Mouse (Mus musculus) heart, embryonic 13.5 days (tissue): ENCODE measurements around the gene Foxn1. TPM values are rescaled to one million over a fixed set of nuclear protein-coding genes. Genes with fewer than 3 reads are reported as not detected.

ENCODE experiments used
- ATAC-seq: fragments of 200-750 bp; cut with Nextera tagmentation; 2 replicates; pipeline ENCODE4 v1.8.0; 2017; ENCODE audit warnings: moderate TSS enrichment; ENCODE audit not compliant: insufficient number of reproducible peaks, low FRiP score, low TSS enrichment; ENCODE audit errors: extremely low read depth
- H3K27ac ChIP-seq: fragments of 300-500 bp; sonication (generic); replicated peaks from 2 replicates; pipeline ENCODE4 v1.5.1; 2015; ENCODE audit warnings: moderate library complexity, mild to moderate bottlenecking, inconsistent platforms
- H3K27me3 ChIP-seq: fragments of 300-500 bp; sonication (generic); replicated peaks from 2 replicates; pipeline ENCODE4 v1.6.1; 2015; ENCODE audit warnings: mild to moderate bottlenecking, inconsistent platforms
- H3K36me3 ChIP-seq: fragments of 300-500 bp; sonication (generic); 2 replicates; pipeline ENCODE4 v1.6.1; 2015; ENCODE audit warnings: mild to moderate bottlenecking, inconsistent platforms
- H3K4me1 ChIP-seq: fragments of 300-500 bp; sonication (generic); 2 replicates; pipeline ENCODE4 v1.6.1; 2015; ENCODE audit warnings: inconsistent platforms
- H3K4me2 ChIP-seq: fragments of 300-500 bp; sonication (generic); 2 replicates; pipeline ENCODE4 v1.6.1; 2015; ENCODE audit warnings: inconsistent platforms, mild to moderate bottlenecking, moderate library complexity
- H3K4me3 ChIP-seq: fragments of 300-500 bp; sonication (generic); 2 replicates; pipeline ENCODE4 v1.5.1; 2015; ENCODE audit warnings: moderate library complexity, mild to moderate bottlenecking, inconsistent platforms
- H3K9ac ChIP-seq: fragments of 300-500 bp; sonication (generic); 2 replicates; pipeline ENCODE4 v1.6.1; 2015; ENCODE audit warnings: inconsistent platforms, mild to moderate bottlenecking, moderate library complexity
- H3K9me3 ChIP-seq: fragments of 300-500 bp; sonication (generic); 2 replicates; pipeline ENCODE4 v1.6.1; 2016; ENCODE audit warnings: inconsistent platforms
- WGBS: fragments of 180-500 bp; shearing (Covaris S2); methylation state at CpG from one replicate; pipeline ENCODE4 v1.1.7; 2015; ENCODE audit warnings: mixed read lengths; 5-methylcytosine and 5-hydroxymethylcytosine counted together
- polyA plus RNA-seq: library from polyadenylated mRNA; unstranded; fragments of >200 nt; fragmentation: Nextera tagmentation; extraction: Ambion mirVana; gene quantifications from 2 replicates; pipeline ENCODE4 v1.2.1, GENCODE M21; 2015

The Foxn1 gene
- polyA plus RNA-seq, 1 experiment from 2014 or later, result 0.44 TPM

DNA sequence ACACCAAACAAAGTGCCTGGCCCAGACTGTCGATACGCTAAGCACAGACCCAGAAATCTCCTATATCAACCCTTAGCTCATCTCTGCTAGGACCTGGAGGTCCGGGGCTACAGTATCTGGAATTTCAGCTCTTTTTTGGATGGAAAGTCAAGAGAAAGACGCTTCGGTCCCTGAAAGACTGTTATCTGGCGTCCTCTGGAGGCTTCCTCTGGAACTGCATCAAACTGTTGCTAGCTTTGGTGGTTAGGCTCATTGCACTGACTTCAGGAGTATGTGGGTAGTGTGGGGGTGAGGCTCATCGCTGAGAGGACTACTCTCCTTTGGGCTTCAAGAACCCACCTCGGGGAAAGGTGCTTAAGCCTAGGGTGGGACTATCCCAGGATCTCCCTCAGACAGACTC, 13.3 kb upstream of the Foxn1 start:
- H3K9ac ChIP-seq, result no peak overlapping the region
- no peaks in the 10 kb centered on the region for H3K36me3 ChIP-seq
- H3K27me3 ChIP-seq, result peaks cover 55% of the 10 kb centered on the region
- no peaks in the 10 kb centered on the region for H3K9me3 ChIP-seq
- 15% methylated on average over 8 of the region's 8 CpGs for WGBS
- H3K27ac ChIP-seq, result no peak overlapping the region
- no peak for ATAC-seq
- H3K4me1 ChIP-seq, result no peaks in the 10 kb centered on the region
- no peak overlapping the region for H3K4me3 ChIP-seq
- H3K4me2 ChIP-seq, result no peak overlapping the region

DNA sequence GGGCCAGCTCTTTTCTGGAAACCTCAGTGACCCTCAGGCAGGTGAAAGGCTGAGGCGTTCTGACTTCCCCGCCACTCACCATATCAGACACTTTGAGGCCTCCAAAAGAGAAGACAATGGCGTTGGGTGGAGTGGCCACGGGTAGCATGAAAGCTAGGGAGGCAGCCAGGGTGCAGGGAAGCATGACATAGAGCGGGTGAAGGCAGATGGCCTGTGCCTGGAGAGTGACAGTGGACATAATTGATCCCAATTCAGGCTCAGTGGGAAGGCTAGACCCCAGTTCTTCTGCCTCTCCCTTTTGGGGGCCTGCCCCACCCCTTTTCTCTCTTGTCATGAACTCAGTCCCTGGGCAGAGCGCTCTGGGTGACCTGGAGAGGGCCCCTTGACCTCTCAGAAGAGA, 11.9 kb upstream of the Foxn1 start:
- H3K4me3 ChIP-seq, result no peak overlapping the region
- H3K4me2 ChIP-seq, result no peak overlapping the region
- ATAC-seq, result no peak
- H3K9me3 ChIP-seq, result no peaks in the 10 kb centered on the region
- WGBS, result 72% methylated on average over 6 of the region's 6 CpGs
- no peaks in the 10 kb centered on the region for H3K4me1 ChIP-seq
- H3K9ac ChIP-seq, result no peak overlapping the region
- peaks cover 51% of the 10 kb centered on the region for H3K27me3 ChIP-seq
- H3K36me3 ChIP-seq, result no peaks in the 10 kb centered on the region
- no peak overlapping the region for H3K27ac ChIP-seq

DNA sequence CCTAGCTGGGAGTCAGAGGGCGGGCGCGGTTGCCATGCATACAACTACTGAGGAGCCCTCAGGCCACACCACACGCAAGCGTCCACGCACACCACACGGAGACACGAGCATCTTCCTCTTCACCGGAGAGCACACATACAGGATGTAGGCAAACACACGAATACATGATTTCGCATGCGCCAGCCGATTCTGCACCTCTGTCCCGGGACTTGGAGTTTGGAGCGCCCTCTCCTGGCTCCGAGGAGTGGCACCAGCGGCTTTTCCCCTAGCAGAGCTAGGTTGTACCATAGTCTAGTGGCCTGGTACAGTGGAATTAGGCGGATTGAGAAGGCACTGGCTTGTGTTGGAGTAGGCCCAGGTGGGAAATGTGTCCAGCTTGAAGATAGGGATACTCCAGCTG, 11.0 kb upstream of the Foxn1 start:
- WGBS, result 12% methylated on average over 18 of the region's 18 CpGs
- no peaks in the 10 kb centered on the region for H3K9me3 ChIP-seq
- H3K4me2 ChIP-seq, result peak overlapping the region; percentile 58
- H3K4me1 ChIP-seq, result no peaks in the 10 kb centered on the region
- no peak overlapping the region for H3K27ac ChIP-seq
- H3K4me3 ChIP-seq, result peak overlapping the region; percentile 26
- H3K9ac ChIP-seq, result peak overlapping the region; percentile 68; the same call in 1 of the 2 replicates
- ATAC-seq, result no peak
- H3K27me3 ChIP-seq, result peaks cover 45% of the 10 kb centered on the region
- H3K36me3 ChIP-seq, result no peaks in the 10 kb centered on the region

DNA sequence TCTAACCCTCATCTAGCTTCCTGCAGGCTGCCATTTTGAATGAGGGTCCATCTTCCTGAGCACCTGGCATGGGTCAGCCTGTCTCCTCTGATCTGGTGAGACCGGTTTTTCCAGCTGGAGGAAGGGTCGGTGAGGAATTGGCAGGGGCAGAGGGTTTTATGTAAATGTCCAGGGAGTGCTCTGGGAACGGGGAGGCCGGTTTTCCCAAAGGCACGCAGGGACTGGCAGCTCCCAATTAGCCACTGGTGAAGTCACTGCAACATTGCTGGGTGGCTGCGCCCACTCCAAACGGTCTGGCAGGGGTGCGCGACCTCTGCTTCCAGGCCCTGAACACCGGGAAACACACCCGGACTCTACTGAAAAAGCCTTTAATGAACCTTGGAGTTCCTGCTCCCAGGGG, 10.6 kb upstream of the Foxn1 start:
- ATAC-seq, result no peak
- peaks cover 40% of the 10 kb centered on the region for H3K27me3 ChIP-seq
- H3K27ac ChIP-seq, result no peak overlapping the region
- WGBS, result 46% methylated on average over 11 of the region's 11 CpGs
- no peaks in the 10 kb centered on the region for H3K9me3 ChIP-seq
- H3K4me1 ChIP-seq, result no peaks in the 10 kb centered on the region
- H3K36me3 ChIP-seq, result no peaks in the 10 kb centered on the region
- peak overlapping the region; percentile 58 for H3K4me2 ChIP-seq
- peak overlapping the region; percentile 68; the same call in 1 of the 2 replicates for H3K9ac ChIP-seq
- H3K4me3 ChIP-seq, result peak overlapping the region; percentile 26

DNA sequence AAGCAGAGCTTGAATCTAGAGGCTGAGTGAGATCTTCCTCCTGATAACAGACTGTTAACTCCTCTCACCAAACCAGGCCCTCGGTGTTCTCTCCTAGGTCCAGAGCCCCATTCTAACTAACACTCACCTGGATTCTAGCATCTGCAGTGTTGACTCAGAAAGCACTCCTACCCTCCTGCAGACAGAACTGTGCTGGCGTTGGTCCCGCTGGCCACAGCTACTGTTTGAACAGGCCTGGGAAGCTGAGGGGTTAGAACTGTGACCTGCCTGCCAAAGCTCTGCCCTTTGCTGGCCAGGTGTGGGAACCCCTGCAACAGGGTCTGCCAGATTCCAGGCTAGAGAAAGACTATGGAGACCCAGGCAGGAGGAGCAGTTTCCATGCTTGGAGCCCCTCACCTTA, 6.4 kb upstream of the Foxn1 start:
- ATAC-seq, result no peak
- 67% methylated on average over 3 of the region's 3 CpGs for WGBS
- Histone ChIP-seq H3K27ac (no peak overlapping the region), H3K4me1 (no peaks in the 10 kb centered on the region), H3K36me3 (no peaks in the 10 kb centered on the region), H3K9me3 (no peaks in the 10 kb centered on the region), H3K4me3 (no peak overlapping the region), H3K9ac (no peak overlapping the region), H3K27me3 (peaks cover 4% of the 10 kb centered on the region; the same call in 1 of the 2 replicates), H3K4me2 (no peak overlapping the region)

DNA sequence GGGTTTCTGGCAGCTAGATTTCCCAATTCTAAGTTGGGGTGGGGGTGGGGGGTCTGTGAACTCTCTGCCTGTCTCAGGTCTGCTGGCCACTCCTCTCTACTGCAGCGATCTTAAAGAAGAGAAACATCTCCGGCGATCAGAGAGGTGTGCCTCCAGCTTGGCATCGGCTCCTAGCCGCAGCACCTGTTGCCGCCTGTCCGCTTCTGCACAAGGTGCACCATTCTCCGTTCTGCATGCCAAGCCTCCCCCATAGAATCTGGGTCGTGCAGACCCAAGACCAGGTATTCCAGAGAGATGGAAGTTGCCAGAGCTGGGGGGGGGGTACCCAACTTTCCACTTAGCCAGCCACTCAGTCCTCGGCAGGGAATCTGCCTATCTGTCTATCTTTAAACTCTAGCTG, 582 bp downstream of the Foxn1 start:
- H3K27ac ChIP-seq, result no peak overlapping the region
- H3K4me2 ChIP-seq, result no peak overlapping the region
- H3K36me3 ChIP-seq, result no peaks in the 10 kb centered on the region
- H3K4me3 ChIP-seq, result no peak overlapping the region
- peaks cover 55% of the 10 kb centered on the region for H3K27me3 ChIP-seq
- H3K4me1 ChIP-seq, result no peaks in the 10 kb centered on the region
- 79% methylated on average over 10 of the region's 10 CpGs for WGBS
- H3K9ac ChIP-seq, result no peak overlapping the region
- no peak for ATAC-seq
- H3K9me3 ChIP-seq, result no peaks in the 10 kb centered on the region

DNA sequence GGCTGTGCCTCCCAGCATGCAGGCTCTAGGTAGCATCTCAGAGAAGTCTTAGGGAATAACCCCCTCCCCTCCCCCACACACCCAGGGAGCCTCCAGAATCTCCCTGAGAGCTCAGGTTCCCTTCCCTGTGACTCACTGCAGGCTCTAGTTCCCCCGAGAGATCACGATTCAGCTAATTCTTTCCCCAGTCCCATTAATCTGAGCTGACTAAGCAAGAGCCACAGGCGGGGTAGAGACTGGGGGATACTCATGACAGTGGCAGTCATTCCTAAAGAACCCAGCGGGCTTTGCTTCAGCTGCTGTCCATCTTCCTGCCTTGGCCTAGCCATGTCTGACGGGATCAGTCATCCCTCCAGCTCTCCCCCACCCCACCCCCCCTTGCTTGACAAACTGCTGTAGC, 3.7 kb downstream of the Foxn1 start:
- H3K27ac ChIP-seq, result no peak overlapping the region
- H3K4me1 ChIP-seq, result no peaks in the 10 kb centered on the region
- peaks cover 78% of the 10 kb centered on the region for H3K27me3 ChIP-seq
- 25% methylated on average over 5 of the region's 5 CpGs for WGBS
- no peaks in the 10 kb centered on the region for H3K9me3 ChIP-seq
- no peak overlapping the region for H3K4me2 ChIP-seq
- no peak overlapping the region for H3K9ac ChIP-seq
- H3K36me3 ChIP-seq, result no peaks in the 10 kb centered on the region
- no peak for ATAC-seq
- H3K4me3 ChIP-seq, result no peak overlapping the region

DNA sequence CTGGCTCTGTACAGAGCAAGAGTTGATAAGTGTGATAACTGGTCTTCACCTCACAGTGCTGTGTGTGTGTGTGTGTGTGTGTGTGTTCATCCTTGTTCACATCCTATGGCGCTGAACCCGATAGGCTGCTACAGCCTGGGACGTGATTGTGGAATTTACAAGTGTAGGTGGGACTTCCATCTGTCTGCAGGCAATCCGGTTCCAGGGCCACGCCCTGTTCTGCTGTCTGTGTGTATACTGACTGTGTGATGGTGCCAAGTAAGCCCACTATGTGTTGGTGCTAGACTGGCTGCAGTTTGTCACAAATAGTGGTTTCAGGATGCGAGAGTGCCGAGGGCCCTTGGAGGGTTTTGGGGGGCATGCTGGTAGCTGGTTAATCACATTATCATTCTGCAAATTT, 4.1 kb downstream of the Foxn1 start:
- WGBS, result 65% methylated on average over 7 of the region's 7 CpGs
- no peak overlapping the region for H3K9ac ChIP-seq
- H3K4me2 ChIP-seq, result no peak overlapping the region
- no peaks in the 10 kb centered on the region for H3K4me1 ChIP-seq
- H3K27ac ChIP-seq, result no peak overlapping the region
- H3K9me3 ChIP-seq, result no peaks in the 10 kb centered on the region
- no peaks in the 10 kb centered on the region for H3K36me3 ChIP-seq
- H3K27me3 ChIP-seq, result peaks cover 74% of the 10 kb centered on the region
- no peak for ATAC-seq
- no peak overlapping the region for H3K4me3 ChIP-seq

DNA sequence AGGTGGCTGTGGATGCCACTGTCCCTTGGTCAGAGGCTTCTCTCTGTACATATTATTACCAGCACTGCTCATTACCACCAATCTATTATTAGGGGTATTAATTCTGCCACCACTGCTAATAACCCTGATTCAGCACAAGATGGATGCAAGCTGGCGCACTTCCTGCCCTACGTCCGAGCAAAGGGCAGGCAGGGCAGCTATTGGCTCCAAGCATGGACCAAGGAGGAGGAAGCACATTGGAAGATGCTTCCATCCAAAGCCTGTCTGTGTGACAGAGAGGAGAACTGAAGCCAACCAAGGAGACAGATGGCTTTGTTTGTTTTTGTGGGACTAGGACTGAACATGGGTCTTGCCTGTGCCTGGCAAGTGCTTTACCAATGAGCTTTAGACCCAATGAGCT, 5.4 kb downstream of the Foxn1 start:
- no peaks in the 10 kb centered on the region for H3K4me1 ChIP-seq
- H3K36me3 ChIP-seq, result no peaks in the 10 kb centered on the region
- WGBS, result 62% methylated on average over 3 of the region's 3 CpGs
- no peak for ATAC-seq
- no peak overlapping the region for H3K4me2 ChIP-seq
- no peak overlapping the region for H3K27ac ChIP-seq
- H3K27me3 ChIP-seq, result peaks cover 61% of the 10 kb centered on the region
- H3K4me3 ChIP-seq, result no peak overlapping the region
- H3K9me3 ChIP-seq, result no peaks in the 10 kb centered on the region
- H3K9ac ChIP-seq, result no peak overlapping the region

DNA sequence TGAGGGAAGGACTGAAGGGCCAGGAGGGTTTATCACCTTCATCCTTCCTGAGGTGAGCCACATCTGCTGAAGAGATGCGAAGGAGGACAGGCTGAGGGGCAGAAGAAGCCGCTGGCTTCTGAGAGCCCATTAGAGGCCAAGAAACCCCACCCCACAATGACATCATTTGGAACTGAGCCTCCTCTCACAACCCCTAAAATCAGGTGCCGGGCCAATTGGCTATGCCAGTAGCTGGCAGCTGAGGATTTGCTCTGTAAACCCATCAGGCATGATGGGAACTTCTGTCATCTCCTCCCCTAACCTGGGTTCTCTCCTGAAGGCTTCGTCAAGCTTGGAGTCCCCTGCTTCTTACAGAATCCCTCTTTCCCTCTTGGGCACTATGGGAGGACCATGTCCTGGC, 6.0 kb downstream of the Foxn1 start:
- Histone ChIP-seq H3K9me3 (no peaks in the 10 kb centered on the region), H3K36me3 (no peaks in the 10 kb centered on the region), H3K27ac (no peak overlapping the region), H3K27me3 (peaks cover 55% of the 10 kb centered on the region), H3K4me1 (no peaks in the 10 kb centered on the region), H3K4me2 (no peak overlapping the region), H3K9ac (no peak overlapping the region), H3K4me3 (no peak overlapping the region)
- 62% methylated on average over 4 of the region's 4 CpGs for WGBS
- no peak for ATAC-seq

DNA sequence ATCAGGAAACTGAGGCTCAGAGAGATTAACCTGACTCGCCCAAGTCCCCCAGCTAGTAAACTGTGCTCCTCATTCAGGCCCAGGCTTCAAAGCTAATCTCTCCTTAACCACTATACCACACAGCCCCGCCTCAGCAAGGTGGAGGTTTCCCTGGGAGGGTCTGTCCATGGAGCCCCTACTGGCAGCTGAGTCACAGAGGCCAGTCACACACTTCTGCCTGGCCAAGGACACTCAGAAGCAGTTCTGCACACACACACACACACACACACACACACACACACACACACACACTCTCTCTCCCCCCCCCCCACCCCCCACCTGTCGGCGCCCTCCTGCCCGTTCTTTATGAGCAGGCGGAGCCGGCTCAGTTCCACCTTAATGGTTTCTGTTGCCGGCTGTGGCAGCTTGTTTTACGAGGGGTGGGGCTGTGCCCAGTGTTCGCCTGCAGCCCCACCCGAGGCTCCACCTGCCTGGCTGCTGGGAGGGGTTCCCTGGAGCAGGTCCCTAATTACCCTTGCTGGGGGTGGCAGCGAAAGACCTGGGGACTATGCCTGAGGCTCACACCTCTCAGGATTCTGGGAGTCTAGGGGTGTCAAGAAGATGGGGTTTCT, 8.7 kb downstream of the Foxn1 start:
- Histone ChIP-seq H3K9me3 (no peaks in the 10 kb centered on the region), H3K27ac (no peak overlapping the region), H3K4me2 (no peak overlapping the region), H3K9ac (no peak overlapping the region), H3K4me3 (no peak overlapping the region), H3K36me3 (no peaks in the 10 kb centered on the region), H3K27me3 (peaks cover 35% of the 10 kb centered on the region), H3K4me1 (no peaks in the 10 kb centered on the region)
- 39% methylated on average over 12 of the region's 12 CpGs for WGBS
- no peak for ATAC-seq

DNA sequence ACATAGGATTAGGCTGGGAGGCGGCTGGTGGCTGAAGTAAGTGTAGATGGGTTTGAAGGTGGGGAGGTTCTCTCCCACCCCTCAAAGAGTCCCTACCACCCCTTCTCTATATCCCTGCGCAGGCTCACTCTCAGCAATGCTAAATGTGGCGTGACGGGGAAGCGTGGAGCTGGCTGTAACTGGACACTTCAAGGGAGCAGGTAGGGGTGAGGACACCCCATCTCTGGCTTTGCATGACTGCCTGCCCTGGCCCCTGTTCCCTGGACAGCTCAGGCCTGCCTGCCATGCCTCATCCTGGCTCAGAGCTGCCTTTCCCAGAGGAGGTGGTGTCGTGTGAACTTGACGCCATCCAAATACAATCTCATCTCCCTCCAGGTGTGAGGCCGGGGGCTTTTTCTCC, 12.2 kb downstream of the Foxn1 start:
- no peak overlapping the region for H3K4me2 ChIP-seq
- WGBS, result 74% methylated on average over 8 of the region's 8 CpGs
- H3K27ac ChIP-seq, result no peak overlapping the region
- no peak overlapping the region for H3K9ac ChIP-seq
- peaks cover 14% of the 10 kb centered on the region for H3K27me3 ChIP-seq
- no peaks in the 10 kb centered on the region for H3K36me3 ChIP-seq
- ATAC-seq, result no peak
- no peak overlapping the region for H3K4me3 ChIP-seq
- H3K4me1 ChIP-seq, result no peaks in the 10 kb centered on the region
- H3K9me3 ChIP-seq, result no peaks in the 10 kb centered on the region
